Mouse (Mus musculus): ENCODE results near the gene Ppara.

GRCm38 (mm10) chr15:85828071-85828470 lies 93.3 kb downstream of the Ppara start:
- TF ChIP-seq EP300 (IDR thresholded peaks at IDR 0.05; ENCODE audit: low read depth) (no peak), CTCF (IDR thresholded peaks at IDR 0.05; ENCODE audit: low read depth) (no peak)

Data from heart, postnatal 0 days (tissue).